In genomic region chr10:79581501-79581900, GRCm38 (mm10) we compare ENCODE assay signal across 27 mouse cellular contexts. TPM values are rescaled to one million over a fixed set of nuclear protein-coding genes. Genes with fewer than 3 reads are reported as not detected.
A peak's percentile ranks its signal among the peaks of the same experiment; 100 is the strongest.
DNase-seq lines count a peak whose midpoint lies in the region; ATAC-seq lines count a peak whose summit lies in the region.
"Had no signal": no experiment of that assay in that cellular context is flagged by ENCODE, and none has a peak within 500 bp of the region (broad histone marks: within the 10 kb centered on the region; RNA-seq: fewer than 3 reads in every experiment).

No protein-coding gene starts in this region.

- DNase-seq in forebrain, embryonic 11.5 days (ENCODE audit: low spot score): peak; percentile 41
- peak; percentile 58 for DNase-seq in heart, embryonic 10.5 days (ENCODE audit: low spot score)
- no peak for DNase-seq in heart, adult 8-10 months (ENCODE audit: low spot score)
- DNase-seq in urinary bladder, adult 2 months (ENCODE audit: low spot score): peak; percentile 13
- no peak for DNase-seq in urinary bladder, adult 18-20 months (ENCODE audit: low spot score in 2 of 2)
- no peak for DNase-seq in right cerebral cortex, postnatal 14 days
- DNase-seq: adrenal gland, adult 8-10 months; cerebellum, adult 11-12 months; cerebellum, adult 2 months; cerebellum, adult 9-10 months had no signal

- no peak overlapping the region for H3K9ac ChIP-seq in forebrain, embryonic 11.5 days (ENCODE audit: low read length)
- no peak overlapping the region for H3K9ac ChIP-seq in forebrain, embryonic 12.5 days
- H3K9ac ChIP-seq: embryonic facial prominence, embryonic 13.5 days; embryonic facial prominence, embryonic 15.5 days had no signal

- no peak overlapping the region for H3K4me3 ChIP-seq in forebrain, embryonic 11.5 days (ENCODE audit: low read depth, low read length)
- H3K4me3 ChIP-seq in forebrain, embryonic 12.5 days (replicated peaks): no peak overlapping the region
- no peak overlapping the region for H3K4me3 ChIP-seq in heart, embryonic 10.5 days
- H3K4me3 ChIP-seq: embryonic facial prominence, embryonic 13.5 days; embryonic facial prominence, embryonic 15.5 days; erythroblast, embryonic 14.5 days; forebrain, embryonic 10.5 days had no signal

- no peaks in the 10 kb centered on the region for H3K36me3 ChIP-seq in forebrain, embryonic 11.5 days (ENCODE audit: control insufficient read depth, insufficient read depth, low read length)
- no peaks in the 10 kb centered on the region for H3K36me3 ChIP-seq in forebrain, embryonic 12.5 days (replicated peaks)
- H3K36me3 ChIP-seq in heart, embryonic 10.5 days: no peaks in the 10 kb centered on the region
- H3K36me3 ChIP-seq: embryonic facial prominence, embryonic 13.5 days; embryonic facial prominence, embryonic 15.5 days; forebrain, embryonic 10.5 days; G1E had no signal

- no peak overlapping the region for H3K27ac ChIP-seq in forebrain, embryonic 11.5 days (ENCODE audit: low read depth, low read length)
- no peak overlapping the region for H3K27ac ChIP-seq in forebrain, embryonic 12.5 days
- H3K27ac ChIP-seq in heart, embryonic 10.5 days: no peak overlapping the region
- H3K27ac ChIP-seq: embryonic facial prominence, embryonic 13.5 days; embryonic facial prominence, embryonic 15.5 days; forebrain, embryonic 10.5 days had no signal

- H3K9me3 ChIP-seq in forebrain, embryonic 11.5 days (ENCODE audit: control insufficient read depth, low read length): no peaks in the 10 kb centered on the region
- H3K9me3 ChIP-seq in forebrain, embryonic 12.5 days: no peaks in the 10 kb centered on the region
- H3K9me3 ChIP-seq in heart, embryonic 10.5 days: no peaks in the 10 kb centered on the region
- H3K9me3 ChIP-seq: embryonic facial prominence, embryonic 13.5 days; embryonic facial prominence, embryonic 15.5 days; forebrain, embryonic 10.5 days; G1E had no signal

- WGBS in forebrain, embryonic 11.5 days: 87% methylated on average over 8 of the region's 8 CpGs
- 88% methylated on average over 8 of the region's 8 CpGs for WGBS in forebrain, embryonic 12.5 days
- WGBS in heart, embryonic 10.5 days: 83% methylated on average over 8 of the region's 8 CpGs

- H3K4me2 ChIP-seq in forebrain, embryonic 11.5 days (ENCODE audit: low read depth, low read length, severe bottlenecking): no peak overlapping the region
- H3K4me2 ChIP-seq in forebrain, embryonic 12.5 days: no peak overlapping the region
- H3K4me2 ChIP-seq: embryonic facial prominence, embryonic 13.5 days; embryonic facial prominence, embryonic 15.5 days had no signal

- no peaks in the 10 kb centered on the region for H3K4me1 ChIP-seq in forebrain, embryonic 11.5 days (replicated peaks; ENCODE audit: control insufficient read depth, insufficient read depth, low read length)
- H3K4me1 ChIP-seq in forebrain, embryonic 12.5 days: no peaks in the 10 kb centered on the region
- H3K4me1 ChIP-seq in heart, embryonic 10.5 days: no peaks in the 10 kb centered on the region
- H3K4me1 ChIP-seq: embryonic facial prominence, embryonic 13.5 days; embryonic facial prominence, embryonic 15.5 days had no signal

- peaks cover 2% of the 10 kb centered on the region; the same call in 1 of the 2 replicates for H3K27me3 ChIP-seq in forebrain, embryonic 11.5 days (ENCODE audit: control insufficient read depth, insufficient read depth, low read length)
- peaks cover 6% of the 10 kb centered on the region; the same call in 1 of the 2 replicates for H3K27me3 ChIP-seq in forebrain, embryonic 12.5 days
- peaks cover 30% of the 10 kb centered on the region for H3K27me3 ChIP-seq in heart, embryonic 10.5 days (ENCODE audit: insufficient read depth, poor library complexity, severe bottlenecking)
- H3K27me3 ChIP-seq: embryonic facial prominence, embryonic 15.5 days had no signal

- ATAC-seq in forebrain, embryonic 11.5 days (replicated peaks; ENCODE audit: low FRiP score): no peak
- no peak for ATAC-seq in forebrain, embryonic 12.5 days (ENCODE audit: low FRiP score)
- ATAC-seq: activated CD4-positive, CD25-positive, alpha-beta regulatory T cell, adult 4 months; CD4-positive, CD25-positive, alpha-beta regulatory T cell, adult 4 months; forebrain, embryonic 14.5 days; forebrain, embryonic 16.5 days; Patski had no signal

RNA-seq across cellular contexts. Expression of gene Theg, which starts 5.6 kb away (rescaled TPM):
- polyA plus RNA-seq in forebrain, embryonic 11.5 days (2014; fragmentation: Nextera tagmentation; extraction: Ambion mirVana): not detected in 2 replicates
- polyA plus RNA-seq in forebrain, embryonic 12.5 days (2016; fragmentation: Nextera tagmentation; extraction: Ambion mirVana): not detected in 2 replicates
- not detected in 2 replicates for polyA plus RNA-seq in heart, embryonic 10.5 days (2016; fragmentation: Nextera tagmentation; extraction: Ambion mirVana)
- not detected for total RNA-seq in heart, adult 8-10 months (2022)
- polyA plus RNA-seq in urinary bladder, adult 2 months (2012; rRNA removed): not detected in 2 replicates
- total RNA-seq: adrenal gland, adult 18-20 months; adrenal gland, adult 8-10 months; adrenal gland, postnatal 14 days; adrenal gland, postnatal 36 days; CH12.LX; common myeloid progenitor, adult 5-6 weeks; G1E had no signal
- polyA plus RNA-seq: activated CD4-positive, CD25-positive, alpha-beta regulatory T cell, adult 4 months; CD4-positive, CD25-positive, alpha-beta regulatory T cell, adult 4 months; cerebellum, adult 2 months; embryonic facial prominence, embryonic 11.5 days; embryonic facial prominence, embryonic 13.5 days; embryonic facial prominence, embryonic 15.5 days; erythroblast, embryonic 14.5 days; forebrain, embryonic 10.5 days; forebrain, embryonic 14.5 days; forebrain, embryonic 16.5 days; G1E; Patski had no signal

RNA-seq across cellular contexts. Expression of gene Mier2, which starts 26.5 kb away (rescaled TPM):
- 64.4 and 67.7 TPM in 2 replicates for polyA plus RNA-seq in forebrain, embryonic 11.5 days (2014; fragmentation: Nextera tagmentation; extraction: Ambion mirVana)
- polyA plus RNA-seq in forebrain, embryonic 12.5 days (2016; fragmentation: Nextera tagmentation; extraction: Ambion mirVana): 69.0 and 70.6 TPM in 2 replicates
- polyA plus RNA-seq in heart, embryonic 10.5 days (2016; fragmentation: Nextera tagmentation; extraction: Ambion mirVana): 46.6 and 53.9 TPM in 2 replicates
- total RNA-seq in heart, adult 8-10 months (2022): 10 to 100 TPM; 10.6 to 17.6 (median 15.3) TPM
- polyA plus RNA-seq in urinary bladder, adult 2 months (2012; rRNA removed): 54.3 and 59.5 TPM in 2 replicates
- total RNA-seq: G1E had no signal

RNA-seq across cellular contexts. Expression of gene C2cd4c, which starts 32.3 kb away (rescaled TPM):
- 0.04 and 0.09 TPM in 2 replicates for polyA plus RNA-seq in forebrain, embryonic 11.5 days (2014; fragmentation: Nextera tagmentation; extraction: Ambion mirVana)
- 0.05 TPM in 1 of 2 replicates, not detected in the other for polyA plus RNA-seq in forebrain, embryonic 12.5 days (2016; fragmentation: Nextera tagmentation; extraction: Ambion mirVana)
- not detected in 2 replicates for polyA plus RNA-seq in heart, embryonic 10.5 days (2016; fragmentation: Nextera tagmentation; extraction: Ambion mirVana)
- total RNA-seq in heart, adult 8-10 months (2022): under 1 TPM in 1 of 4 experiments, not detected in 3; 0.16 TPM
- 0.04 and 0.06 TPM in 2 replicates for polyA plus RNA-seq in urinary bladder, adult 2 months (2012; rRNA removed)
- total RNA-seq: common myeloid progenitor, adult 5-6 weeks; G1E had no signal
- polyA plus RNA-seq: activated CD4-positive, CD25-positive, alpha-beta regulatory T cell, adult 4 months; CD4-positive, CD25-positive, alpha-beta regulatory T cell, adult 4 months; embryonic facial prominence, embryonic 13.5 days; embryonic facial prominence, embryonic 15.5 days; erythroblast, embryonic 14.5 days; forebrain, embryonic 10.5 days; G1E; Patski had no signal

RNA-seq across cellular contexts. Expression of gene Plpp2, which starts 47.9 kb away (rescaled TPM):
- polyA plus RNA-seq in forebrain, embryonic 11.5 days (2014; fragmentation: Nextera tagmentation; extraction: Ambion mirVana): 14.2 and 15.6 TPM in 2 replicates
- 9.2 and 10.6 TPM in 2 replicates for polyA plus RNA-seq in forebrain, embryonic 12.5 days (2016; fragmentation: Nextera tagmentation; extraction: Ambion mirVana)
- polyA plus RNA-seq in heart, embryonic 10.5 days (2016; fragmentation: Nextera tagmentation; extraction: Ambion mirVana): 16.8 and 24.1 TPM in 2 replicates
- 1 to 10 TPM; 3.1 to 7.1 (median 4.8) TPM for total RNA-seq in heart, adult 8-10 months (2022)
- 21.5 and 29.1 TPM in 2 replicates for polyA plus RNA-seq in urinary bladder, adult 2 months (2012; rRNA removed)
- total RNA-seq: G1E had no signal

RNA-seq across cellular contexts. Expression of gene Shc2, which starts 56.2 kb away (rescaled TPM):
- 9.4 and 9.9 TPM in 2 replicates for polyA plus RNA-seq in forebrain, embryonic 11.5 days (2014; fragmentation: Nextera tagmentation; extraction: Ambion mirVana)
- polyA plus RNA-seq in forebrain, embryonic 12.5 days (2016; fragmentation: Nextera tagmentation; extraction: Ambion mirVana): 11.9 and 12.7 TPM in 2 replicates
- polyA plus RNA-seq in heart, embryonic 10.5 days (2016; fragmentation: Nextera tagmentation; extraction: Ambion mirVana): 2.7 and 6.3 TPM in 2 replicates
- total RNA-seq in heart, adult 8-10 months (2022): 1 to 10 TPM; 1.2 to 2.0 (median 1.2) TPM
- polyA plus RNA-seq in urinary bladder, adult 2 months (2012; rRNA removed): 7.4 and 7.6 TPM in 2 replicates
- total RNA-seq: CH12.LX; common myeloid progenitor, adult 5-6 weeks had no signal
- polyA plus RNA-seq: activated CD4-positive, CD25-positive, alpha-beta regulatory T cell, adult 4 months; CD4-positive, CD25-positive, alpha-beta regulatory T cell, adult 4 months; erythroblast, embryonic 14.5 days; G1E had no signal

Comparison
In these comparisons a context has a peak if more than half of its experiments do, and no peak if none do; other contexts are left out.
1. DNase-seq: peak in forebrain, embryonic 11.5 days (single experiment), heart, embryonic 10.5 days (single experiment) and urinary bladder, adult 2 months (single experiment); none in heart, adult 8-10 months (single experiment), urinary bladder, adult 18-20 months (0 of 2) and right cerebral cortex, postnatal 14 days (single experiment).